Mouse (Mus musculus) kidney, postnatal 10 days (tissue): Measurements from ENCODE around the gene Bnipl.
A peak's percentile ranks its signal among the peaks of the same experiment; 100 is the strongest.

Experiments used
- DNase-seq: peaks from one replicate; pipeline ENCODE4 v3.0.0; 2021; ENCODE audit warnings: mixed read lengths

Gene Bnipl

DNA sequence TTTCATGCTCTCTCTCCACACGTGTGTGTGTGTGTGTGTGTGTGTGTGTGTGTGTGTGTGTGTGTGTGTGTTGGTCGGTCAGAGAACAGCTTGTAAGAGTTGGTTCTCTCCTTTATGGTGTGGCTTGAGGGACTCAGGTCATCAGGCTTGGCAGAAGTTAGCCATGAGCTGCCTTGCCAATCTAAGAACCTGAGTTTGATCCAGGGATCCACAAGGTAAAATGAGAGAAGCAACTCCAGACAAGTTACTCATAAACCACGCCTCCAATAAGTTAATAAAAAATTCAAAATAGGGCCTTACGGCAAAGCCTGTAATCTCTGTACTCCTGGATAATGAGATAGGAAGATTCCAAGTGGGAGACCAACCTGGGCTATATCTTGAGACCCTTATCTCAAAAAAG is 42.7 kb downstream of the Bnipl start:
- no peak for DNase-seq

DNA sequence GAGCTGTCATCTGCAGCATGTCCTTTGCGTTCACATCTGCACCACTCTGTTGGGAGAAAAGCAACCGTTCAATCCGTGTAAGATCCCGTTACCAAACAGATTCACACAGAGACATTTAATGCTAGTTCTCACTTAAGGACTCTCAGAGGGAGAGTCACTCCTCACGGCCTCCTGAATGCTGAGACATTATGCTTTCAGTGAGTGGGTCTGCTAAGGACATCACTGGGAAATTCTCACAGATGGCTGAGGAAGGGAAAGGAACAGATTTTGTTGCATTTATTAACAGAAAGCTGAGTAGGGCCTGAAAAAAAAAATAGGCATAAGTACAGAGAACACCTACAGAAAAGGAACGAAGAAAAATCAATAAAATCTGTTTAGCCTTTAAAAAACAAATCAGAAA is 47.1 kb downstream of the Bnipl start:
- DNase-seq: no peak

DNA sequence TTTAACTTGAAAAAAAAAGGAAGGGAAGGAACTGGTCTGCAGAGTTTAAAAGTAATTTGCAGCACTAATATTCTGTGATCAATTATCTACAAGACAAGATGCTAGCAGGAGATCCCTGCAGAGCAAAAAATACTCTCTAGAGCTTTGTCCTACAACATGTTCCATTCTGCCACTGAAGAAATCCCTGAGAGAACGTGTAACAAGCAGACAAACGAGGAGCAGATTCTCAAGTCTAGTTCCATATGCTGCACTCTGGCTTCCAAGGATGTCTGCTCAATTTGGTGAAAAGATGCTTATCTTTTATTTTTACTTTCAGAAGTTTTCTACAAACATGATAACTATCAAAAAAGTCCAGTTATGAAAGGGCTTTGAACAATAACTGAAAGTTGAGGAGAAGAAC is 50.4 kb downstream of the Bnipl start:
- no peak for DNase-seq

GRCm38 (mm10) chr3:95200132-95200531 is 50.9 kb downstream of the Bnipl start:
- peak; percentile 86 for DNase-seq

GRCm38 (mm10) chr3:95199101-95199500 is 51.9 kb downstream of the Bnipl start:
- DNase-seq: no peak

GRCm38 (mm10) chr3:95195772-95196171 is 55.2 kb downstream of the Bnipl start:
- DNase-seq: no peak

DNA sequence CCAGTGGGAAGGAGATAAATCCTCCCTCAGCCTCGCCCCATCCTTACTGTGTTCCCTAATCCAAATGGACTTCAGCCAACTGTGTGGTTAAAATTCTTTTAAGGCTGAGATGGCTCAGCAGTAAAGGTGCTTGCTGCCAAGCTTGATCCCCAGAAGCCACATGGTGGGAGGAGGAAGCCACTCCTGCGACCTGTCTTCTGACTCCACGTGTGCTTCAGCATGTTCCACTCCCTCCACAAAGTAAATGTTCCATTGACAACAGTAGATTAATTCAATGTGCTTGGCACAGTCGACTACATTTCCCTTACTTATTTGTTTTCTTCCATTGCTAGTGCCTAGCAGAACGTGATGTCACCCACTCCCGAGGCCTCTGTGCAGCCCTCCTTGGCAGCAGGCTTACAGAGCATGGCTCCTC is 56.3 kb downstream of the Bnipl start:
- DNase-seq: no peak
